Mouse (Mus musculus): ENCODE data around the gene Atl1. TPM values are rescaled to one million over a fixed set of nuclear protein-coding genes. Genes with fewer than 3 reads are reported as not detected.
A peak's percentile ranks its signal among the peaks of the same experiment; 100 is the strongest.

The Atl1 gene
- polyA plus RNA-seq, 1 experiment from 2014 or later, result 3.3 TPM

- H3K9me3 ChIP-seq, result no peaks in the 10 kb centered on the region
- no peak overlapping the region for H3K4me3 ChIP-seq
- H3K9ac ChIP-seq, result no peak overlapping the region
- H3K36me3 ChIP-seq, result peaks cover 58% of the 10 kb centered on the region
- no peak overlapping the region for H3K4me2 ChIP-seq
- no peak overlapping the region for H3K27ac ChIP-seq
- 0 out of 2 replicates have a peak, but pooled peaks have one; percentile 31 for ATAC-seq (ENCODE audit: borderline replicate concordance, extremely low read depth, low FRiP score, low TSS enrichment)
- H3K4me1 ChIP-seq, result no peaks in the 10 kb centered on the region
- WGBS, result 57% methylated on average over 4 of the region's 4 CpGs
- H3K27me3 ChIP-seq, result no peaks in the 10 kb centered on the region
Measured at GRCm38 (mm10) chr12:69962468-69962867, 70.1 kb downstream of the Atl1 start.

GRCm38 (mm10) chr12:69963141-69963540 is 70.7 kb downstream of the Atl1 start:
- Histone ChIP-seq H3K9ac (no peak overlapping the region), H3K27me3 (no peaks in the 10 kb centered on the region), H3K36me3 (peaks cover 64% of the 10 kb centered on the region), H3K9me3 (no peaks in the 10 kb centered on the region), H3K4me3 (no peak overlapping the region), H3K4me1 (no peaks in the 10 kb centered on the region), H3K27ac (no peak overlapping the region), H3K4me2 (no peak overlapping the region)
- WGBS, result 82% methylated on average over 6 of the region's 6 CpGs
- no peak for ATAC-seq (ENCODE audit: borderline replicate concordance, extremely low read depth, low FRiP score, low TSS enrichment)

GRCm38 (mm10) chr12:69965644-69966043 is 73.2 kb downstream of the Atl1 start:
- 71% methylated on average over 3 of the region's 3 CpGs for WGBS
- H3K27me3 ChIP-seq, result no peaks in the 10 kb centered on the region
- H3K4me2 ChIP-seq, result no peak overlapping the region
- no peaks in the 10 kb centered on the region for H3K9me3 ChIP-seq
- ATAC-seq (ENCODE audit: borderline replicate concordance, extremely low read depth, low FRiP score, low TSS enrichment), result no peak
- peaks cover 70% of the 10 kb centered on the region for H3K36me3 ChIP-seq
- no peaks in the 10 kb centered on the region for H3K4me1 ChIP-seq
- no peak overlapping the region for H3K9ac ChIP-seq
- no peak overlapping the region for H3K4me3 ChIP-seq
- no peak overlapping the region for H3K27ac ChIP-seq

GRCm38 (mm10) chr12:69966071-69966470 is 73.7 kb downstream of the Atl1 start:
- WGBS, result 57% methylated on average over 5 of the region's 5 CpGs
- Histone ChIP-seq H3K4me1 (no peaks in the 10 kb centered on the region), H3K4me2 (no peak overlapping the region), H3K36me3 (peaks cover 74% of the 10 kb centered on the region), H3K27ac (no peak overlapping the region), H3K9me3 (no peaks in the 10 kb centered on the region), H3K27me3 (no peaks in the 10 kb centered on the region), H3K4me3 (no peak overlapping the region), H3K9ac (no peak overlapping the region)
- no peak for ATAC-seq (ENCODE audit: borderline replicate concordance, extremely low read depth, low FRiP score, low TSS enrichment)

- Histone ChIP-seq H3K4me3 (no peak overlapping the region), H3K4me1 (no peaks in the 10 kb centered on the region), H3K27me3 (no peaks in the 10 kb centered on the region), H3K9me3 (no peaks in the 10 kb centered on the region), H3K9ac (no peak overlapping the region), H3K4me2 (no peak overlapping the region), H3K36me3 (peaks cover 72% of the 10 kb centered on the region), H3K27ac (no peak overlapping the region)
- no peak for ATAC-seq (ENCODE audit: borderline replicate concordance, extremely low read depth, low FRiP score, low TSS enrichment)
- WGBS, result 83% methylated on average over 6 of the region's 6 CpGs
Measured at GRCm38 (mm10) chr12:69967112-69967511, 74.7 kb downstream of the Atl1 start.

- H3K9ac ChIP-seq, result no peak overlapping the region
- H3K4me1 ChIP-seq, result no peaks in the 10 kb centered on the region
- ATAC-seq (ENCODE audit: borderline replicate concordance, extremely low read depth, low FRiP score, low TSS enrichment), result peak; percentile 31; the same call in 1 of the 2 replicates
- no peaks in the 10 kb centered on the region for H3K9me3 ChIP-seq
- H3K4me3 ChIP-seq, result no peak overlapping the region
- H3K36me3 ChIP-seq, result peaks cover 73% of the 10 kb centered on the region
- no peak overlapping the region for H3K4me2 ChIP-seq
- H3K27me3 ChIP-seq, result no peaks in the 10 kb centered on the region
- WGBS, result 70% methylated on average over 5 of the region's 5 CpGs
- H3K27ac ChIP-seq, result no peak overlapping the region
Measured at GRCm38 (mm10) chr12:69968154-69968553, 75.7 kb downstream of the Atl1 start.

GRCm38 (mm10) chr12:69973666-69974065 is 81.3 kb downstream of the Atl1 start:
- Histone ChIP-seq H3K9me3 (no peaks in the 10 kb centered on the region), H3K4me3 (no peak overlapping the region), H3K27ac (no peak overlapping the region), H3K36me3 (peaks cover 55% of the 10 kb centered on the region), H3K4me2 (no peak overlapping the region), H3K27me3 (no peaks in the 10 kb centered on the region), H3K4me1 (peaks cover 7% of the 10 kb centered on the region; the same call in 1 of the 2 replicates), H3K9ac (no peak overlapping the region)
- ATAC-seq (ENCODE audit: borderline replicate concordance, extremely low read depth, low FRiP score, low TSS enrichment), result no peak

- Histone ChIP-seq H3K27ac (no peak overlapping the region), H3K4me1 (peaks cover 11% of the 10 kb centered on the region), H3K27me3 (no peaks in the 10 kb centered on the region), H3K36me3 (peaks cover 40% of the 10 kb centered on the region), H3K4me2 (no peak overlapping the region), H3K9ac (no peak overlapping the region), H3K9me3 (no peaks in the 10 kb centered on the region), H3K4me3 (no peak overlapping the region)
- ATAC-seq (ENCODE audit: borderline replicate concordance, extremely low read depth, low FRiP score, low TSS enrichment), result no peak
- WGBS, result 69% methylated on average over 6 of the region's 6 CpGs
Measured at GRCm38 (mm10) chr12:69976688-69977087, 84.3 kb downstream of the Atl1 start.

- no peak overlapping the region for H3K4me3 ChIP-seq
- H3K4me1 ChIP-seq, result peaks cover 11% of the 10 kb centered on the region
- H3K9me3 ChIP-seq, result no peaks in the 10 kb centered on the region
- H3K27ac ChIP-seq, result 0 out of 2 replicates have a peak overlapping the region, but pooled peaks have one; percentile 46
- H3K36me3 ChIP-seq, result peaks cover 35% of the 10 kb centered on the region
- H3K27me3 ChIP-seq, result no peaks in the 10 kb centered on the region
- WGBS, result 61% methylated on average over 9 of the region's 9 CpGs
- no peak for ATAC-seq (ENCODE audit: borderline replicate concordance, extremely low read depth, low FRiP score, low TSS enrichment)
- no peak overlapping the region for H3K9ac ChIP-seq
- no peak overlapping the region for H3K4me2 ChIP-seq
Measured at GRCm38 (mm10) chr12:69977376-69977998, 85.1 kb downstream of the Atl1 start.

GRCm38 (mm10) chr12:69982874-69983273 is 90.5 kb downstream of the Atl1 start:
- H3K36me3 ChIP-seq, result peaks cover 34% of the 10 kb centered on the region
- H3K4me2 ChIP-seq, result no peak overlapping the region
- peaks cover 14% of the 10 kb centered on the region for H3K4me1 ChIP-seq
- no peak for ATAC-seq (ENCODE audit: borderline replicate concordance, extremely low read depth, low FRiP score, low TSS enrichment)
- H3K4me3 ChIP-seq, result no peak overlapping the region
- no peaks in the 10 kb centered on the region for H3K9me3 ChIP-seq
- H3K9ac ChIP-seq, result no peak overlapping the region
- WGBS, result 69% methylated on average over 5 of the region's 5 CpGs
- H3K27ac ChIP-seq, result no peak overlapping the region
- H3K27me3 ChIP-seq, result no peaks in the 10 kb centered on the region

GRCm38 (mm10) chr12:69985546-69985945 is 93.1 kb downstream of the Atl1 start:
- H3K4me1 ChIP-seq, result peaks cover 14% of the 10 kb centered on the region
- peak overlapping the region; percentile 99 for H3K4me3 ChIP-seq
- ATAC-seq (ENCODE audit: borderline replicate concordance, extremely low read depth, low FRiP score, low TSS enrichment), result no peak
- 17% methylated on average over 4 of the region's 4 CpGs for WGBS
- peak overlapping the region; percentile 75 for H3K4me2 ChIP-seq
- H3K36me3 ChIP-seq, result peaks cover 25% of the 10 kb centered on the region
- H3K9me3 ChIP-seq, result no peaks in the 10 kb centered on the region
- no peaks in the 10 kb centered on the region for H3K27me3 ChIP-seq
- peak overlapping the region; percentile 97 for H3K9ac ChIP-seq
- H3K27ac ChIP-seq, result peak overlapping the region; percentile 24; the same call in 1 of the 2 replicates

GRCm38 (mm10) chr12:69986241-69986762 is 93.9 kb downstream of the Atl1 start:
- H3K4me2 ChIP-seq, result peak overlapping the region; percentile 75

More at GRCm38 (mm10) chr12:69986241-69986762, 93.9 kb downstream of the Atl1 start:
- H3K27me3 ChIP-seq, result no peaks in the 10 kb centered on the region
- WGBS, result 0% methylated on average over 34 of the region's 36 CpGs
- peak overlapping the region; percentile 92 for H3K27ac ChIP-seq
- H3K9me3 ChIP-seq, result no peaks in the 10 kb centered on the region
- peaks cover 21% of the 10 kb centered on the region for H3K36me3 ChIP-seq
- H3K4me1 ChIP-seq, result peaks cover 10% of the 10 kb centered on the region
- H3K4me3 ChIP-seq, result peak overlapping the region; percentile 99
- peak; percentile 75 for ATAC-seq (ENCODE audit: borderline replicate concordance, extremely low read depth, low FRiP score, low TSS enrichment)
- peak overlapping the region; percentile 97 for H3K9ac ChIP-seq

Data from lung, embryonic 15.5 days (tissue).